Mouse (Mus musculus): ENCODE measurements around the gene Blvra. TPM values are rescaled to one million over a fixed set of nuclear protein-coding genes. Genes with fewer than 3 reads are reported as not detected.

Blvra gene
- polyA plus RNA-seq (2014; fragmentation: Nextera tagmentation; extraction: Ambion mirVana) = 55.2 and 56.6 TPM in 2 replicates

DNA sequence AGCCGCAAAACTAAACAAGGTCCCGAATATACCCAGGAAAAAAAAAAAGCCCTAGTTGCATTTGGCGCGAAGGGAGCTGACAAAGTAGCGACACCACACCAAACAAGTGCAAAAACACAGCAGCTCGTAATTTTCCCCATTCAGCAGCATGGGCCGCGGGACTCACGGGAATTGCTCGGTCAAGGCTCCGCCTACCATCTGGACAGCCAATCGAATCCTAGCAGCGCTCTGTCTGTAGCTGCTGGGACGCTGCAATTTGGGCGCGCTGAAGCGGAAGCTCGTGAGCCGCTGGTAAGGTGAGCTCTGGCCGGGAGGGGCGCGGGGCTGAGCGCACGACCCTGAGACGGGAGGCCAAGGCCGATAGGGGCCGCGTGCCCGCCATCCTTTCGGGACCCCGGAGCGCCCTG is at the start of gene Blvra:
TSS of gene Blvra (plus strand) at position 231 of the 407 bp plus-strand sequence.
- Histone ChIP-seq H3K9me3 (ENCODE audit: control insufficient read depth, low read length) (no peaks in the 10 kb centered on the region), H3K9ac (ENCODE audit: low read length) (peak within 1 kb of the TSS; percentile 66), H3K36me3 (ENCODE audit: control insufficient read depth, insufficient read depth, low read length) (peaks cover 23% of the 10 kb centered on the region), H3K4me1 (replicated peaks; ENCODE audit: control insufficient read depth, insufficient read depth, low read length) (no peaks in the 10 kb centered on the region; the same call in 1 of the 2 replicates), H3K27ac (ENCODE audit: low read depth) (peak within 1 kb of the TSS; percentile 8; the same call in 1 of the 2 replicates), H3K4me3 (ENCODE audit: low read depth, low read length) (peak within 1 kb of the TSS; percentile 71), H3K4me2 (ENCODE audit: low read length) (peak within 1 kb of the TSS; percentile 64), H3K27me3 (replicated peaks; ENCODE audit: control insufficient read depth, insufficient read depth, low read length) (no peaks in the 10 kb centered on the region)
- WGBS = 0% methylated on average over 32 of the region's 32 CpGs
- peak; percentile 90 for DNase-seq (ENCODE audit: low spot score)
- ATAC-seq (replicated peaks; ENCODE audit: low FRiP score, low TSS enrichment, low read depth) = peak; percentile 98

DNA sequence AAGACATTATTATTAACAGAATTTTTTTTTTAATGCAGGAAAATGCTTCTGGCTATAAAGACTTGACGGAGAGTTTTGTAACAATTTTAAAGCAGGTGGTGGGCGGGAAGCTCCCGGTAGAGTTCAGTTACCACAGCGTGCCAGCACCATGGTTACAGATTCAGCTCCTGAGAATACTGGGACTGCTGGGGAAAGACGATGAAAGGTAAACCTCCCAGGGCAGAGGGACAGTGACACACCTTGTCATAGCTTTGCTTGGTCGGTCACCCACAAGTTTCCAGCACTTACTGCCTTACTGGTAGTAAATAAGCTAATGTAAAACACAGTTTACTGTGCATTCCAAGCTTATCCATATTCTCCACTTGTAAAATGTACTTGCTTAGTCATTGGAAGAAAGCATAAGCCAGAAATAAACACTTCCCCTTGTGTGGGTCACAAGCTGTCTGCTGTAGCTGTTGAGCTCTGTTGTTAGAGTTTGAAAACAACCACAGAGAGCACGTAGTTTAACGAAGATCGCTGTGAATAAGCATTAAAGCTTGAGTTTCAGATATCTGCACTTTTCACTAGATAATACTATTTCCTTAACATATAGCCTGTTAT is 35.4 kb upstream of the Blvra start:
- no peak for DNase-seq (ENCODE audit: low spot score)
- H3K9ac ChIP-seq (ENCODE audit: low read length) = no peak overlapping the region
- no peaks in the 10 kb centered on the region for H3K9me3 ChIP-seq (ENCODE audit: control insufficient read depth, low read length)
- WGBS = 95% methylated on average over 9 of the region's 9 CpGs
- H3K36me3 ChIP-seq (ENCODE audit: control insufficient read depth, insufficient read depth, low read length) = peaks cover 49% of the 10 kb centered on the region
- H3K27me3 ChIP-seq (replicated peaks; ENCODE audit: control insufficient read depth, insufficient read depth, low read length) = no peaks in the 10 kb centered on the region
- no peak overlapping the region for H3K27ac ChIP-seq (ENCODE audit: low read depth)
- no peaks in the 10 kb centered on the region for H3K4me1 ChIP-seq (replicated peaks; ENCODE audit: control insufficient read depth, insufficient read depth, low read length)
- ATAC-seq (replicated peaks; ENCODE audit: low FRiP score, low TSS enrichment, low read depth) = no peak
- no peak overlapping the region for H3K4me2 ChIP-seq (ENCODE audit: low read length)
- no peak overlapping the region for H3K4me3 ChIP-seq (ENCODE audit: low read depth, low read length)

- H3K36me3 ChIP-seq (ENCODE audit: control insufficient read depth, insufficient read depth, low read length) = peaks cover 50% of the 10 kb centered on the region
- 92% methylated on average over 4 of the region's 4 CpGs for WGBS
Measured at GRCm38 (mm10) chr2:127037299-127037698, 33.2 kb upstream of the Blvra start.

DNA sequence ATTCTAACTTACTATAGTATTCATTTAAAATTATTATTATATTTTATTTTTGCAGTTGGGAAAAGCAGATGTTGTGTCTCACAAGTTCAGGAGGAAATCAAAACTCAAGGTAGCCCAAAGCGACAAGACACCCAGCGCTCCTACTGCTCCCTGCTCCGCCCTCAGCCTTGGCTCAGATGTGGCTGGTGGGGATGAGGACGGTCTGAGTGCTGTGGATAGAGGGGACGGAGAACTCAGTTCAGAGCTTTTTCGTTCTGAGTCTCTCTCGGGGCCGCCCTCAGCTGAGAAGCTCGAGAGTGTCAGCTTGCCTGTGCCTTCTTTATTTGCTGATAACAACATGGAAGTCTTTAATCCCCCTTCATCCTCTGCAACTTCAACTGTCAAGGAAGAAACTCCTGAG is 9.0 kb upstream of the Blvra start:
- no peak for DNase-seq (ENCODE audit: low spot score)
- no peaks in the 10 kb centered on the region for H3K9me3 ChIP-seq (ENCODE audit: control insufficient read depth, low read length)
- H3K27ac ChIP-seq (ENCODE audit: low read depth) = no peak overlapping the region
- no peaks in the 10 kb centered on the region for H3K27me3 ChIP-seq (replicated peaks; ENCODE audit: control insufficient read depth, insufficient read depth, low read length)
- no peak for ATAC-seq (replicated peaks; ENCODE audit: low FRiP score, low TSS enrichment, low read depth)
- H3K9ac ChIP-seq (ENCODE audit: low read length) = no peak overlapping the region
- peaks cover 71% of the 10 kb centered on the region for H3K36me3 ChIP-seq (ENCODE audit: control insufficient read depth, insufficient read depth, low read length)
- 93% methylated on average over 9 of the region's 9 CpGs for WGBS
- H3K4me2 ChIP-seq (ENCODE audit: low read length) = no peak overlapping the region
- H3K4me3 ChIP-seq (ENCODE audit: low read depth, low read length) = no peak overlapping the region
- no peaks in the 10 kb centered on the region for H3K4me1 ChIP-seq (replicated peaks; ENCODE audit: control insufficient read depth, insufficient read depth, low read length)

More at GRCm38 (mm10) chr2:127037299-127037698, 33.2 kb upstream of the Blvra start:
- H3K9ac ChIP-seq (ENCODE audit: low read length) = no peak overlapping the region
- ATAC-seq (replicated peaks; ENCODE audit: low FRiP score, low TSS enrichment, low read depth) = no peak
- H3K4me2 ChIP-seq (ENCODE audit: low read length) = no peak overlapping the region
- no peak for DNase-seq (ENCODE audit: low spot score)
- no peak overlapping the region for H3K27ac ChIP-seq (ENCODE audit: low read depth)
- H3K27me3 ChIP-seq (replicated peaks; ENCODE audit: control insufficient read depth, insufficient read depth, low read length) = no peaks in the 10 kb centered on the region
- no peaks in the 10 kb centered on the region for H3K4me1 ChIP-seq (replicated peaks; ENCODE audit: control insufficient read depth, insufficient read depth, low read length)
- H3K4me3 ChIP-seq (ENCODE audit: low read depth, low read length) = no peak overlapping the region
- H3K9me3 ChIP-seq (ENCODE audit: control insufficient read depth, low read length) = no peaks in the 10 kb centered on the region

- no peak for ATAC-seq (replicated peaks; ENCODE audit: low FRiP score, low TSS enrichment, low read depth)
- 82% methylated on average over 7 of the region's 7 CpGs for WGBS
Measured at GRCm38 (mm10) chr2:127068806-127069205, 1.7 kb upstream of the Blvra start.

DNA sequence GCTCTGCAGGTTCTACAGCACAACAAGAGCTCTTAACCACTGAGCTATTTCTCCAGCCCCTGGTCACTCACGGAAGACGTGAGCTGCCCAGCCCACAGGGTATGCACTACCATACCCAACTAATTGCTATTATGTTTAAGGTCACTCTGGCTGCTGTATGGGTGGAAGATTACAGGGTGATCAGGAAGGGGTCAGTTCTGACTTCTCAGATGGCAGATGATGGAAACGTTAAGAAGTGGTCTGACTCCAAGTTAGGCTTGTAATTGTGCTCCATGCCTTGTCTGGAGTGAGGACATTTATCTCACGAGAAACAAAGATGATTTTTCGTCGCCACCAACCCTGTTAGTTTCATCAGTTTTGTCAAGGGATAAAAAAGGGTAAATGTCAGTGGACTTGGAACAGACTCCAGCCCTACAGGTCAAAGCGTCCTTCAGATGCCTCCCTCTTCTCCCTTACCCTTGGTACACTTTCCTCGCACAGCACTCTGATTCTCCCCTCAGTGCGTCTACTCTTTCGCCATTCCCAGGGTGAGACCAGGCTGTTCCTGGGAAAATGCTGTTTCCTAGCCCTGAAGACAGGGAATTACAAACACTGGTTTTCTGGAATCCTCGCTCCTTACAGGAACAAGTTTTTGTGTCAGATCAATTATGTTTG is 557 bp upstream of the Blvra start:
- H3K9me3 ChIP-seq (ENCODE audit: control insufficient read depth, low read length) = no peaks in the 10 kb centered on the region
- H3K27me3 ChIP-seq (replicated peaks; ENCODE audit: control insufficient read depth, insufficient read depth, low read length) = no peaks in the 10 kb centered on the region
- WGBS = 15% methylated on average over 11 of the region's 11 CpGs
- peak overlapping the region; percentile 71 for H3K4me3 ChIP-seq (ENCODE audit: low read depth, low read length)
- H3K4me2 ChIP-seq (ENCODE audit: low read length) = peak overlapping the region; percentile 64
- peaks cover 23% of the 10 kb centered on the region for H3K36me3 ChIP-seq (ENCODE audit: control insufficient read depth, insufficient read depth, low read length)
- DNase-seq (ENCODE audit: low spot score) = peak; percentile 51
- peak overlapping the region; percentile 66 for H3K9ac ChIP-seq (ENCODE audit: low read length)
- no peak overlapping the region; the same call in 1 of the 2 replicates for H3K27ac ChIP-seq (ENCODE audit: low read depth)
- H3K4me1 ChIP-seq (replicated peaks; ENCODE audit: control insufficient read depth, insufficient read depth, low read length) = no peaks in the 10 kb centered on the region; the same call in 1 of the 2 replicates
- ATAC-seq (replicated peaks; ENCODE audit: low FRiP score, low TSS enrichment, low read depth) = 0 out of 2 replicates have a peak, but pooled peaks have one; percentile 18

More at GRCm38 (mm10) chr2:127068806-127069205, 1.7 kb upstream of the Blvra start:
- no peaks in the 10 kb centered on the region for H3K27me3 ChIP-seq (replicated peaks; ENCODE audit: control insufficient read depth, insufficient read depth, low read length)
- no peak overlapping the region for H3K9ac ChIP-seq (ENCODE audit: low read length)
- no peak overlapping the region for H3K27ac ChIP-seq (ENCODE audit: low read depth)
- no peak for DNase-seq (ENCODE audit: low spot score)
- H3K36me3 ChIP-seq (ENCODE audit: control insufficient read depth, insufficient read depth, low read length) = peaks cover 27% of the 10 kb centered on the region
- no peak overlapping the region for H3K4me2 ChIP-seq (ENCODE audit: low read length)
- H3K4me3 ChIP-seq (ENCODE audit: low read depth, low read length) = no peak overlapping the region
- H3K9me3 ChIP-seq (ENCODE audit: control insufficient read depth, low read length) = no peaks in the 10 kb centered on the region
- H3K4me1 ChIP-seq (replicated peaks; ENCODE audit: control insufficient read depth, insufficient read depth, low read length) = no peaks in the 10 kb centered on the region; the same call in 1 of the 2 replicates

DNA sequence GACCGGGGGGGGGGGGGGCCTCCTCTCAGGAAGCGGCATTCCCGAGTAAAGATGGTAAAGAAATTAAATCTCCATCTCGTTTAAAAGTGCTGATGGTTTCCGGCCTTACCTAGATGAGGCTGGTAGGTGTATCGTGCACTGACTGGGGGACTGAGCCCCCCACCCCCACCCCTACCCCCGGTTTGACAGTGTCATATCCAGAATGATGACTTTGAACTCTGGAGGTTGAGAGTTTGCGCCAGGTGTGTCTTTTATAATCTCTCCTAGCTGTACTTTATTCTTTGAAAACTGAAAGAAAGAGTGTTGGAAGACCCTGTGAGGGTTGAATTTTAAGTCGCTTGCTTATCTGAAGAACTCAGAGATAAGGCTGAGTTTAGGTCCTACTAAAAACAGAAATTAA is 414 bp downstream of the Blvra start:
- H3K36me3 ChIP-seq (ENCODE audit: control insufficient read depth, insufficient read depth, low read length) = peaks cover 19% of the 10 kb centered on the region
- peak overlapping the region; percentile 66 for H3K9ac ChIP-seq (ENCODE audit: low read length)
- H3K4me3 ChIP-seq (ENCODE audit: low read depth, low read length) = peak overlapping the region; percentile 71
- ATAC-seq (replicated peaks; ENCODE audit: low FRiP score, low TSS enrichment, low read depth) = peak; percentile 54; the same call in 1 of the 2 replicates
- H3K27me3 ChIP-seq (replicated peaks; ENCODE audit: control insufficient read depth, insufficient read depth, low read length) = no peaks in the 10 kb centered on the region
- no peaks in the 10 kb centered on the region; the same call in 1 of the 2 replicates for H3K4me1 ChIP-seq (replicated peaks; ENCODE audit: control insufficient read depth, insufficient read depth, low read length)
- peak overlapping the region; percentile 8; the same call in 1 of the 2 replicates for H3K27ac ChIP-seq (ENCODE audit: low read depth)
- no peak for DNase-seq (ENCODE audit: low spot score)
- H3K4me2 ChIP-seq (ENCODE audit: low read length) = peak overlapping the region; percentile 64
- 7% methylated on average over 9 of the region's 9 CpGs for WGBS
- no peaks in the 10 kb centered on the region for H3K9me3 ChIP-seq (ENCODE audit: control insufficient read depth, low read length)

DNA sequence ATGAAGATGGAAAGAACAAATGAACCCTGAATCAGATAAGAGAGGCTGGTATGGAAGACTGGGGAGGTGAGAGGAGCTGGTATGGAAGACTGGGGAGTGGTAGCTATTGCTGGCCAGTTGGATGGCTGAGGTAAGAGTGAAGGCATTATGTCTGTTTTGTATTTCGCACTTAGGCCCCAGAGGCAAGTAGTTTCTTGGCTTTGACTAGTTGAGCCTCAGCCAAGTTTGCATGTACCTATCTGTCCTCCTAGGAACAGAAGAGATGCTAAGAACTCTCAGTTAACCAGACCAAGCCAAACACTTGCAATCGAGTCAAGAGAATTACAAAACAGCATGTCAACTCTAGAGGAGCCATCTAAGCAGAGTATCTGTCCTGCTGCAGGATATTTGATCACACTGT is 3.7 kb downstream of the Blvra start:
- Histone ChIP-seq H3K9me3 (ENCODE audit: control insufficient read depth, low read length) (no peaks in the 10 kb centered on the region), H3K4me3 (ENCODE audit: low read depth, low read length) (no peak overlapping the region), H3K4me2 (ENCODE audit: low read length) (no peak overlapping the region), H3K4me1 (replicated peaks; ENCODE audit: control insufficient read depth, insufficient read depth, low read length) (no peaks in the 10 kb centered on the region; the same call in 1 of the 2 replicates), H3K9ac (ENCODE audit: low read length) (no peak overlapping the region), H3K27ac (ENCODE audit: low read depth) (no peak overlapping the region), H3K27me3 (replicated peaks; ENCODE audit: control insufficient read depth, insufficient read depth, low read length) (no peaks in the 10 kb centered on the region), H3K36me3 (ENCODE audit: control insufficient read depth, insufficient read depth, low read length) (no peaks in the 10 kb centered on the region)
- no peak for DNase-seq (ENCODE audit: low spot score)
- ATAC-seq (replicated peaks; ENCODE audit: low FRiP score, low TSS enrichment, low read depth) = no peak
- 92% methylated on average over 2 of the region's 2 CpGs for WGBS
